Mouse (Mus musculus): ENCODE measurements at regions not wholly inside any gene's neighbourhood (a gene's known extent, or its start where the extent isn't known, plus 50 kb on each side); places are given as distances from the start of the nearest gene placed in this dataset.
A peak's percentile ranks its signal among the peaks of the same experiment; 100 is the strongest.

GRCm38 (mm10) chr2:178673621-178674020 is 243.3 kb downstream of the Cdh26 start:
- DNase-seq: no peak
- WGBS: 51% methylated on average over 4 of the region's 4 CpGs
- TF ChIP-seq POLR2A (IDR thresholded peaks at IDR 0.05; ENCODE audit: borderline replicate concordance, extremely low read depth, low read depth, low read length): no peak

GRCm38 (mm10) chr2:178674621-178675020 is 244.3 kb downstream of the Cdh26 start:
- WGBS: 43% methylated on average over 4 of the region's 4 CpGs
- Histone ChIP-seq H3K4me3 (replicated peaks; ENCODE audit: extremely low read depth, low read depth, low read length) (no peak overlapping the region), H3K4me1 (ENCODE audit: control insufficient read depth, insufficient read depth, low read length) (no peaks in the 10 kb centered on the region)
- DNase-seq: no peak
- TF ChIP-seq POLR2A (IDR thresholded peaks at IDR 0.05; ENCODE audit: borderline replicate concordance, extremely low read depth, low read depth, low read length): no peak
- TF ChIP-seq CTCF (IDR thresholded peaks at IDR 0.05; ENCODE audit: insufficient read depth, low read length): no peak

More at GRCm38 (mm10) chr2:178673621-178674020, 243.3 kb downstream of the Cdh26 start:
- Histone ChIP-seq H3K4me1 (ENCODE audit: control insufficient read depth, insufficient read depth, low read length) (no peaks in the 10 kb centered on the region), H3K4me3 (replicated peaks; ENCODE audit: extremely low read depth, low read depth, low read length) (no peak overlapping the region)

DNA sequence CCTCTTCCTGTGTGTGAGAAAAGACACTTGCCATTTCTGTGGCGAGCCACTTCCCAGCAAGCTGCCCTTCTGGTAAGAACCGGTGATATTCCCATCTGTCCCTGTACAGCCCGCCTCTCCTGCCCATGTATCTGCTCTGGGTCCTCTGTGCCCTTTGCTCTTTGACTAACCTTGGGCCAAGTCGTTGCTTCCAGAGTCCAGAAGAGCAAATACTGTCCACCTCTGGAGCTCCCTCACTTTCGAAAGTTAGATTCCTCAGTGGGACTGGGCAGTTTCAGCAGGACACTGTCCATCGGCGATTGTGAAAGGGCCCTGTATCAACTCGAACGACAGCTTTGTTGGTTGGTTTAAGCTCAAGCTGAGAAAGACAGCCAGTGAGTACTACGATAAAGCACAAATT is 246.6 kb downstream of the Cdh26 start:
- TF ChIP-seq CTCF (IDR thresholded peaks at IDR 0.05; ENCODE audit: insufficient read depth, low read length) (no peak), POLR2A (IDR thresholded peaks at IDR 0.05; ENCODE audit: borderline replicate concordance, extremely low read depth, low read depth, low read length) (no peak)
- H3K4me1 ChIP-seq (ENCODE audit: control insufficient read depth, insufficient read depth, low read length): no peaks in the 10 kb centered on the region
- no peak overlapping the region for H3K4me3 ChIP-seq (replicated peaks; ENCODE audit: extremely low read depth, low read depth, low read length)
- 73% methylated on average over 10 of the region's 10 CpGs for WGBS
- DNase-seq: no peak

GRCm38 (mm10) chr2:178680368-178680767 is 250.0 kb downstream of the Cdh26 start:
- 64% methylated on average over 3 of the region's 3 CpGs for WGBS
- Histone ChIP-seq H3K4me3 (replicated peaks; ENCODE audit: extremely low read depth, low read depth, low read length) (no peak overlapping the region), H3K4me1 (ENCODE audit: control insufficient read depth, insufficient read depth, low read length) (no peaks in the 10 kb centered on the region)
- TF ChIP-seq CTCF (IDR thresholded peaks at IDR 0.05; ENCODE audit: insufficient read depth, low read length) (no peak), POLR2A (IDR thresholded peaks at IDR 0.05; ENCODE audit: borderline replicate concordance, extremely low read depth, low read depth, low read length) (no peak)
- DNase-seq: no peak

- WGBS: 60% methylated on average over 9 of the region's 9 CpGs
- TF ChIP-seq CTCF (IDR thresholded peaks at IDR 0.05; ENCODE audit: insufficient read depth, low read length): no peak
- no peak for TF ChIP-seq POLR2A (IDR thresholded peaks at IDR 0.05; ENCODE audit: borderline replicate concordance, extremely low read depth, low read depth, low read length)
- H3K4me3 ChIP-seq (replicated peaks; ENCODE audit: extremely low read depth, low read depth, low read length): no peak overlapping the region
- no peak for DNase-seq
- no peaks in the 10 kb centered on the region for H3K4me1 ChIP-seq (ENCODE audit: control insufficient read depth, insufficient read depth, low read length)
Measured at GRCm38 (mm10) chr2:178684026-178684958, 254.0 kb downstream of the Cdh26 start.

GRCm38 (mm10) chr2:178685211-178685610 is 254.9 kb downstream of the Cdh26 start:
- TF ChIP-seq CTCF (IDR thresholded peaks at IDR 0.05; ENCODE audit: insufficient read depth, low read length) (no peak), POLR2A (IDR thresholded peaks at IDR 0.05; ENCODE audit: borderline replicate concordance, extremely low read depth, low read depth, low read length) (no peak)
- WGBS: 91% methylated on average over 5 of the region's 5 CpGs
- H3K4me1 ChIP-seq (ENCODE audit: control insufficient read depth, insufficient read depth, low read length): no peaks in the 10 kb centered on the region
- no peak overlapping the region for H3K4me3 ChIP-seq (replicated peaks; ENCODE audit: extremely low read depth, low read depth, low read length)
- no peak for DNase-seq

GRCm38 (mm10) chr2:178686167-178686601 is 255.9 kb downstream of the Cdh26 start:
- Histone ChIP-seq H3K4me1 (ENCODE audit: control insufficient read depth, insufficient read depth, low read length) (no peaks in the 10 kb centered on the region), H3K4me3 (replicated peaks; ENCODE audit: extremely low read depth, low read depth, low read length) (no peak overlapping the region)
- WGBS: 79% methylated on average over 7 of the region's 7 CpGs
- TF ChIP-seq CTCF (IDR thresholded peaks at IDR 0.05; ENCODE audit: insufficient read depth, low read length) (no peak), POLR2A (IDR thresholded peaks at IDR 0.05; ENCODE audit: borderline replicate concordance, extremely low read depth, low read depth, low read length) (no peak)
- no peak for DNase-seq

- 69% methylated on average over 6 of the region's 6 CpGs for WGBS
- H3K4me3 ChIP-seq (replicated peaks; ENCODE audit: extremely low read depth, low read depth, low read length): no peak overlapping the region
- TF ChIP-seq POLR2A (IDR thresholded peaks at IDR 0.05; ENCODE audit: borderline replicate concordance, extremely low read depth, low read depth, low read length): no peak
- no peak for TF ChIP-seq CTCF (IDR thresholded peaks at IDR 0.05; ENCODE audit: insufficient read depth, low read length)
- H3K4me1 ChIP-seq (ENCODE audit: control insufficient read depth, insufficient read depth, low read length): no peaks in the 10 kb centered on the region; the same call in 1 of the 2 replicates
- DNase-seq: no peak
Measured at GRCm38 (mm10) chr2:178688586-178688985, 258.3 kb downstream of the Cdh26 start.

- DNase-seq: peak; percentile 6
- TF ChIP-seq CTCF (IDR thresholded peaks at IDR 0.05; ENCODE audit: insufficient read depth, low read length) (no peak), POLR2A (IDR thresholded peaks at IDR 0.05; ENCODE audit: borderline replicate concordance, extremely low read depth, low read depth, low read length) (no peak)
- 51% methylated on average over 13 of the region's 13 CpGs for WGBS
- Histone ChIP-seq H3K4me3 (replicated peaks; ENCODE audit: extremely low read depth, low read depth, low read length) (no peak overlapping the region), H3K4me1 (ENCODE audit: control insufficient read depth, insufficient read depth, low read length) (no peaks in the 10 kb centered on the region; the same call in 1 of the 2 replicates)
Measured at GRCm38 (mm10) chr2:178691190-178691864, 261.0 kb downstream of the Cdh26 start.
